Mouse (Mus musculus): ENCODE data around the gene Col5a2. TPM values are rescaled to one million over a fixed set of nuclear protein-coding genes. Genes with fewer than 3 reads are reported as not detected.
"Not testable (repeated sequence)": the region's sequence is repeated elsewhere in the genome, so short reads cannot be mapped to it uniquely, and the experiment has no call there.

Col5a2 gene
- polyA plus RNA-seq, 1 experiment from 2014 or later, result 71.6 TPM

DNA sequence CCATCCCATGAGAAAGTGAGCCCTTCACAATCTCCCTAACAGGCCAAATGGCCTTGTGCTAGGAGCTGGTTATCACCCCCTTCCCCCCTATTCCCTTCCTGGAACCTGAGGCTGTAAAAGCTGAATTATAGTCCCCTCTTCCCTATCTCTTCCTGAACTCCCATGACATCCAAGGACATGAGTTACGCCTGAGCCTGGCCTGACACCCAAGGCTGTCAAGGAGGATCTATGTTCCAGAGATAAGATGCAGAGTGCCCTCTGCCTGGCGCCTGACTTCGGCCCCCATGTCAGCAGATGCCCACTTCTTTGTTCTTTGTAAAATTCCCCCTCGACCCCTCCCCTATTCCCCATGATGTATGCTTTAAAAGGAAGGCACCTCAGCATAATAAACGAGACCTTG is 73.9 kb downstream of the Col5a2 start:
- ATAC-seq (ENCODE audit: insufficient number of reproducible peaks, low FRiP score); H3K9me3 ChIP-seq (replicated peaks); H3K4me3 ChIP-seq; H3K27me3 ChIP-seq (replicated peaks); H3K4me1 ChIP-seq (replicated peaks); H3K27ac ChIP-seq (ENCODE audit: poor library complexity, severe bottlenecking); H3K9ac ChIP-seq; H3K4me2 ChIP-seq: not testable (repeated sequence)
- H3K36me3 ChIP-seq, result peaks cover 28% of the 10 kb centered on the region
- 52% methylated on average over 5 of the region's 5 CpGs for WGBS

DNA sequence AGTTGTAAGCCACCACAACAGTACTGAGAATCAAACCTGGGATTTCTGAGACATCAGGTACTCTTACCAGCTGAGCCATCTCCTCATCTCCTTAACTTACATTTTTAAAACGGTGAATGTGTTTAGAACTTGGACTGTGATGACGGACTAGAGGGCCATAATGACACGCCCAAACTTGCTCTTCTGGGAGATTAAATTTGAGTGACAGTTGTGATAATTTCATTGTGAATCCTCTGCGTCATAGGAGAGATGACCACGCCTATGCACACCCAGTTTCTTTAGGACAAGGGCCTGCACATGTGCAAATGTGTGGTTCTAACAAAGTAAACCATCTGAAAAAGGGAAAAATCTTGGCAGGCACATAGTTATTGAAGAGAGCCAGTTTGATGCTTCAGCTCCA is 79.2 kb downstream of the Col5a2 start:
- Histone ChIP-seq H3K4me2 (no peak overlapping the region), H3K4me3 (no peak overlapping the region), H3K36me3 (peaks cover 30% of the 10 kb centered on the region), H3K27me3 (replicated peaks) (no peaks in the 10 kb centered on the region), H3K27ac (ENCODE audit: poor library complexity, severe bottlenecking) (no peak overlapping the region), H3K4me1 (replicated peaks) (no peaks in the 10 kb centered on the region), H3K9ac (no peak overlapping the region), H3K9me3 (replicated peaks) (no peaks in the 10 kb centered on the region)
- no peak for ATAC-seq (ENCODE audit: insufficient number of reproducible peaks, low FRiP score)
- 74% methylated on average over 5 of the region's 5 CpGs for WGBS

DNA sequence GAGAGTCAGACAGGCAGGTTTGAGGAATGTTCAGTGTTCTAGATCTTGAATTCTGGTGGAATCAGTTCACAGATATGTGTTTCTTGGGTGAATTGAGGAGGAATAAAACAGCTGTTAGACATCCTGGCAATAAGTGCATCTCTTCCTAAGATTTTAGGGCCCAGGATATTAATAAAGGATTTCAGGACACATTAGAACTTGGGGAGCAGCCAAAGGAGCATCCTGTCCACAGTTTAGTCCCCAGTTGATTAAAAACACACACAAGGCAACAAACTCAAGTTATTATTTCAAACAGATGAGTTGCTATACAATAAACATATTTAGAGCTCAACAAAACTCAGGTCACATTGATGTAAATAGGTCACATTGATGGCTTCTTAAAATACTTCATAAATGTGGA is 82.5 kb downstream of the Col5a2 start:
- H3K27ac ChIP-seq (ENCODE audit: poor library complexity, severe bottlenecking), result no peak overlapping the region
- ATAC-seq (ENCODE audit: insufficient number of reproducible peaks, low FRiP score), result no peak
- peaks cover 29% of the 10 kb centered on the region for H3K36me3 ChIP-seq
- H3K9ac ChIP-seq, result no peak overlapping the region
- no peaks in the 10 kb centered on the region for H3K27me3 ChIP-seq (replicated peaks)
- H3K4me2 ChIP-seq, result no peak overlapping the region
- no peak overlapping the region for H3K4me3 ChIP-seq
- H3K9me3 ChIP-seq (replicated peaks), result no peaks in the 10 kb centered on the region
- no peaks in the 10 kb centered on the region for H3K4me1 ChIP-seq (replicated peaks)

DNA sequence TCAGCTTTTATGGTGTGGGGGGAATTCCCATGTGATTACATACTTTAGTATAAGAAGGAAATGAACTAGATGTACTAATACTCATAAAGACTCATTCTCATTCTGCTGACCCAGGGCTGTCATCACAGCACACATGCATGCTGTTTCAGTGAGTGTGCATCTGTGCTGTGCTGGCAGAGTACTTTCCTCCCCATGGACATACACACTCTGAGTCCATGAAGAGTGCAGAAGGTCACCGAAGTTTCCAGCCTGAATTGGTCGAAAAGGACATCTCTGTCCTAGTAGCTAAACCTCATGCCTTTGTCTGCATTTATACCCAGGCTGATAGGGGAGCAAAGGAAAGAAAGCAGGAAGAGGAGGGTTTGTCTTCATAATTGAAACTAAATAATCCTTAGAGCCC is 83.2 kb downstream of the Col5a2 start:
- ATAC-seq (ENCODE audit: insufficient number of reproducible peaks, low FRiP score), result no peak
- no peak overlapping the region for H3K9ac ChIP-seq
- no peak overlapping the region for H3K4me2 ChIP-seq
- peaks cover 30% of the 10 kb centered on the region for H3K36me3 ChIP-seq
- 64% methylated on average over 2 of the region's 2 CpGs for WGBS
- no peaks in the 10 kb centered on the region for H3K27me3 ChIP-seq (replicated peaks)
- no peaks in the 10 kb centered on the region for H3K9me3 ChIP-seq (replicated peaks)
- H3K27ac ChIP-seq (ENCODE audit: poor library complexity, severe bottlenecking), result no peak overlapping the region
- no peak overlapping the region for H3K4me3 ChIP-seq
- no peaks in the 10 kb centered on the region for H3K4me1 ChIP-seq (replicated peaks)

DNA sequence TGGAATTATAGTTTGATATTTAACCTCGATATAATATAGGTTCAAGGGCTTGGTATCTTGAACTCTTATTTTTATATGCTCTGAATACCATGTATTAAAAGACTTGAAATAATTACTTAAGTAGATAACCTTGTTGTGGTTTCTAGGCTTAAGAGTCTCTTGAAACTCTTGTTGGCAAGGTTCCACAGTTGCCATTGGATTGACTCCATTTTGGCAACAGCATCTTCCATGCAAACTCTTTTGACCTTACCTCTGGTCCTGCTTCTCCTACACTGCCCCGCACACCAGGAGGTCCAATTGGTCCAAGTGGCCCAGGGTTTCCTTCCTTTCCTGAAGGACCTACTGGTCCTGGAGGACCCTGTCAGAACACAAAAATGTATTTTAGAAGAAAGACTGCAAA is 121.2 kb downstream of the Col5a2 start:
- H3K4me3 ChIP-seq, result no peak overlapping the region
- H3K4me1 ChIP-seq (replicated peaks), result no peaks in the 10 kb centered on the region
- no peak for ATAC-seq (ENCODE audit: insufficient number of reproducible peaks, low FRiP score)
- 75% methylated on average over 2 of the region's 2 CpGs for WGBS
- no peaks in the 10 kb centered on the region for H3K27me3 ChIP-seq (replicated peaks)
- no peaks in the 10 kb centered on the region for H3K9me3 ChIP-seq (replicated peaks)
- H3K4me2 ChIP-seq, result no peak overlapping the region
- peaks cover 12% of the 10 kb centered on the region; the same call in 1 of the 2 replicates for H3K36me3 ChIP-seq
- no peak overlapping the region for H3K27ac ChIP-seq (ENCODE audit: poor library complexity, severe bottlenecking)
- H3K9ac ChIP-seq, result no peak overlapping the region

DNA sequence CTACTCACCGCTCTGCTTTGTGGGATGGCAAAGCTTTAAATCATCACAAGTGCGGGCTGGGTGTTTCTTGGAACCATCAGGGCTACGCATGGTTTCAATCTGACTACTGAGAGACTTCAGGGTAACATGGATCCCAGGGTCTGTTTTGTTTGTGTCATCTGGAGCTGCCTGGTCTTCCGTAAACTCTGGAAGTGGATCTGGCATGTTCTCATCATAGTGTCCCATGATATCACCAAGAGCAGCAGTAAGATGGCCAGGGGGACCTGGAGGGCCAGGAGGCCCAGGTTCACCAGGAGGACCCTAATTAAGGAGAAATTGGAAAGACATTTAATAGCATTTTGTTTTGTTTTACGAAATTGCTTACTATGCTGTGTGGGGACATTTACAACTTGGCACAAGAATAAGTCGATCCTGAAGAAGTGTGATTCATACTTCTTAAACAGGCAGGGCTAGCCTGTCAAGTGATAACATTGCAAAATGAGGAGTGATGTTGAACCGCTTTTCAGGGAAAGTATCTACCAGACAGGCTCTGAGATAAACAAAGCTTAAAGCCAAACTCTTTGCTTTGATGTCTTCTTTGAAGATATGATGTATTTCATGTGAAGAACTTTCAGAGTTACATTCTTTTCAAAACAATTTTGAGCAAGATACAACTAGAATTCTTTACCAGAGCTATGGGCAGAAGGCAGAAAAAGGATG is 122.9 kb downstream of the Col5a2 start:
- peaks cover 19% of the 10 kb centered on the region for H3K36me3 ChIP-seq
- peak overlapping the region; percentile 38; the same call in 1 of the 2 replicates for H3K27ac ChIP-seq (ENCODE audit: poor library complexity, severe bottlenecking)
- no peak overlapping the region for H3K4me2 ChIP-seq
- no peaks in the 10 kb centered on the region for H3K9me3 ChIP-seq (replicated peaks)
- no peak overlapping the region for H3K4me3 ChIP-seq
- ATAC-seq (ENCODE audit: insufficient number of reproducible peaks, low FRiP score), result no peak
- no peaks in the 10 kb centered on the region for H3K27me3 ChIP-seq (replicated peaks)
- H3K4me1 ChIP-seq (replicated peaks), result no peaks in the 10 kb centered on the region
- no peak overlapping the region for H3K9ac ChIP-seq
- WGBS, result 58% methylated on average over 7 of the region's 7 CpGs

DNA sequence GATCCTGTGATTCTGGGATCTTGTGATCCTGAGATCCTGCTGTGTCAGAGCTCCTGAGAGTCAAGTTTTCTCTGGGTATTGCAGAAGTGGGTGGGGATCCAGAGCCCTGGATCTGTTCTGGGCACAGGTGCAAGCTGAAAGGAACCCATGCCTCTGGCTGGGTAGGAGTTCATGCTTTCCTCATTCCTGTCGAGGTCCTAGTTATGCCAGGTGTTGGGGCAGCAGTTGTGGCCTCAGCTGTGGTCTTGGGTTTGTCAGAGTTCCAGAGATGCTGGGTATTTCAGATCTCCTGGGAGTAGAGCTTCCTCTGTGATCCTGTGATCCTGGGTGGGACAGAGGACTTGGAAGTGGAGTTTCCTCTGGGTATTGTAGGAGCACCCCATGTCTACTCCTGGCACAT is 137.7 kb downstream of the Col5a2 start:
- Histone ChIP-seq H3K9me3 (replicated peaks) (no peaks in the 10 kb centered on the region), H3K4me2 (no peak overlapping the region), H3K4me1 (replicated peaks) (no peaks in the 10 kb centered on the region), H3K36me3 (peaks cover 24% of the 10 kb centered on the region), H3K9ac (no peak overlapping the region), H3K27me3 (replicated peaks) (no peaks in the 10 kb centered on the region), H3K4me3 (no peak overlapping the region), H3K27ac (ENCODE audit: poor library complexity, severe bottlenecking) (no peak overlapping the region)
- ATAC-seq (ENCODE audit: insufficient number of reproducible peaks, low FRiP score), result no peak
- WGBS, result 45% methylated on average over 1 of the region's 1 CpGs

DNA sequence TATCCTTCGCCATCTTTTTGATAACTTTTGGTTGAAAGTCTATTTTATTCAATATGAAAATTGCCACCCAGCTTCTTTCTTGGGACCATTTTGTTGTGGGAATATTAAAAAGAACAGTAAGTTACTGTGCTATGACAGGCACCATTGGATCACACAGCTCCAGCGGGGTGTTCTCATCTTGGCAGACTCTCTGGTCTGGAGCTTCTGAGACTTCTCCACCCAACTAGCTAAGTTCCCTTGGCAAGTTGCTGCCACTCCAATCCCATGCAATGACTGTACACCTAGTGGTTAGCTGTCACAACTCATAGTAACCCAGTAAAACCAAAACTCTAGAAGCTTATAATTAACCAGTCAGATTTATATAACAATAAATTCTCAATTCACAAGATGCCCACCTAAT is 139.8 kb downstream of the Col5a2 start:
- H3K9ac ChIP-seq, result no peak overlapping the region
- no peak overlapping the region for H3K4me3 ChIP-seq
- H3K4me2 ChIP-seq, result no peak overlapping the region
- 84% methylated on average over 2 of the region's 2 CpGs for WGBS
- H3K27me3 ChIP-seq (replicated peaks), result no peaks in the 10 kb centered on the region
- H3K9me3 ChIP-seq (replicated peaks), result no peaks in the 10 kb centered on the region
- no peak overlapping the region for H3K27ac ChIP-seq (ENCODE audit: poor library complexity, severe bottlenecking)
- H3K4me1 ChIP-seq (replicated peaks), result no peaks in the 10 kb centered on the region
- peaks cover 22% of the 10 kb centered on the region for H3K36me3 ChIP-seq
- ATAC-seq (ENCODE audit: insufficient number of reproducible peaks, low FRiP score), result no peak

DNA sequence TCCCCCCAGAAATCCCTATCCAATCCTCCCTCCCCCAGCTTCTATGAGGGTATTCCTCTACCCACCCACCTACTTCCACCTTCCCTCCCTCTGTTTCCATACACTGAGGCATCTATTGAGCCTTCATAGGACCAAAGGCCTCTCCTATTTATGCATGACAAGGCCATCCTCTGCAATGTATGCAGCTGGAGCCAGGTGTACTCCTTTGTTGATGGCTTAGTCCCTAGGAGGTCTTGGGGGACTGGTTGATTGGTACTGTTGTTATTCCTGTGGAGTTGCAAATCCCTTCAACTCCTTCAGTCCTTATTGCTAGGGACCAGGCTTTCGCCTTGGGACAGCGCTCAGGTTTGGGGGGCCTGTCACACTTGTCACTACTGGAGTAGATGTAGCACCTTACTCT is 143.4 kb downstream of the Col5a2 start:
- Histone ChIP-seq H3K4me3 (no peak overlapping the region), H3K4me1 (replicated peaks) (no peaks in the 10 kb centered on the region), H3K9ac (no peak overlapping the region), H3K4me2 (no peak overlapping the region), H3K9me3 (replicated peaks) (no peaks in the 10 kb centered on the region), H3K27ac (ENCODE audit: poor library complexity, severe bottlenecking) (no peak overlapping the region), H3K36me3 (no peaks in the 10 kb centered on the region), H3K27me3 (replicated peaks) (no peaks in the 10 kb centered on the region)
- WGBS, result 82% methylated on average over 2 of the region's 2 CpGs
- ATAC-seq (ENCODE audit: insufficient number of reproducible peaks, low FRiP score), result no peak

DNA sequence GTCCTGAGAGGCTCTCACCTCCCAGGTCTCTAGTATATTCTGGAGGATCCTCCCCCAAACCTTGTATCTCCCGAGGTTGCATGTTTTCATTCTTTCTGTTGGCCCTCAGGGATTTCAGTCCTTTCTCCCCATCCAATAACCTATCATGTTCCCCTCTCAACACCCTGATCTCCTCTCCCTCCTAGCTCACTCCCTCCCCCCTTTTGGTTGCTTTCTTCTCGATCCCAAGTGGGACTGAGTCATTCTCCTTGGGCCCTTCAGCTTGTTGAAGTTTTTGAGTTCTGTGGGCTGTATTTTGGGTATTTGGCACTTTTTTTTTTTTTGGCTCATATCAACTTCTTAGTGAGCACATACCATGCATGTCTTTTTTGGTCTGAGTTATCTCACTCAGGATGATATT is 143.9 kb downstream of the Col5a2 start:
- H3K4me3 ChIP-seq, result no peak overlapping the region
- no peaks in the 10 kb centered on the region for H3K27me3 ChIP-seq (replicated peaks)
- H3K4me2 ChIP-seq, result no peak overlapping the region
- no peak for ATAC-seq (ENCODE audit: insufficient number of reproducible peaks, low FRiP score)
- 44% methylated on average over 2 of the region's 2 CpGs for WGBS
- H3K9me3 ChIP-seq (replicated peaks), result no peaks in the 10 kb centered on the region
- H3K9ac ChIP-seq, result no peak overlapping the region
- no peaks in the 10 kb centered on the region for H3K4me1 ChIP-seq (replicated peaks)
- no peak overlapping the region for H3K27ac ChIP-seq (ENCODE audit: poor library complexity, severe bottlenecking)
- no peaks in the 10 kb centered on the region for H3K36me3 ChIP-seq

DNA sequence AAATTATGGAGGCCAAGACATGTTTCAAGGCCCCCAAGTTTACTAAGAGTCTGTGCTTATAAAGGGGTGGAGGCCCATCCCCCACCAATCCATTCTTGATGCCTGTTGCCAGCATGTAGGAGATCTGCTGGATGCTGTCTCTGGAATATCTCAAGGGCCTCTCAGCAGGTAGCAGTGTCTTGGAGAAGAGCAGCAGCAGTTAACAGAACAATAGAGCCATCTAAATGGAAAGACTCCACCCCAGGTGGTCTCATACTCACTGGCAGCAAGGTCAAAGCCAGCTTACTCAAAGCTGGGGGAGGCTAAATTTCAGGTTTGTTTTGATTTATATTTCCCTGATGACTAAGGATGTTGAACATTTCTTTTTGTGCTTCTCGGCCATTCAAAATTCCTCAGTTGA is 145.1 kb downstream of the Col5a2 start:
- no peak overlapping the region for H3K4me2 ChIP-seq
- no peak overlapping the region for H3K27ac ChIP-seq (ENCODE audit: poor library complexity, severe bottlenecking)
- ATAC-seq (ENCODE audit: insufficient number of reproducible peaks, low FRiP score), result no peak
- H3K9ac ChIP-seq, result no peak overlapping the region
- H3K4me1 ChIP-seq (replicated peaks), result no peaks in the 10 kb centered on the region
- no peak overlapping the region for H3K4me3 ChIP-seq
- no peaks in the 10 kb centered on the region for H3K27me3 ChIP-seq (replicated peaks)
- H3K36me3 ChIP-seq, result no peaks in the 10 kb centered on the region
- H3K9me3 ChIP-seq (replicated peaks), result no peaks in the 10 kb centered on the region
- WGBS, result 78% methylated on average over 1 of the region's 1 CpGs

DNA sequence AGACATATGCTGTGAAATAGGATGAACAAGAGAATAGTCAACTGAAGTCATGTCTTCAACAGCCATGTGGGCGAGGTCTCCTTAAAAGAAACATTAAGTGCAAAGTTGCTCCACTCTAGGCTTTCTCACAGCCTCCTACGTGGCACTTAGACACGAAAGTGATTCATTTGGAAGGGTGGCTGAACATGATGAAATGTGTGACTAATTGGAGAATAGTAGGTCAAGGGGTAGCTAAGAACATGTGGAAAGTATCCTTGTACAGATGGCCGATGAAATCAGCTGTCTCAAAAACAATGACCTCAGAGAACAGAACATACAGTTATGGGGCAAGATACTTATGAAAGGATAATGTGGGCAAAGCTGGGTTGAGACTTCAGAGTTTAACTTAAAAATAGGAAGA is 147.1 kb downstream of the Col5a2 start:
- H3K36me3 ChIP-seq, result no peaks in the 10 kb centered on the region
- H3K4me3 ChIP-seq, result no peak overlapping the region
- no peak for ATAC-seq (ENCODE audit: insufficient number of reproducible peaks, low FRiP score)
- no peaks in the 10 kb centered on the region for H3K9me3 ChIP-seq (replicated peaks)
- no peaks in the 10 kb centered on the region for H3K4me1 ChIP-seq (replicated peaks)
- no peak overlapping the region for H3K9ac ChIP-seq
- H3K27ac ChIP-seq (ENCODE audit: poor library complexity, severe bottlenecking), result no peak overlapping the region
- WGBS, result 62% methylated on average over 4 of the region's 4 CpGs
- H3K27me3 ChIP-seq (replicated peaks), result no peaks in the 10 kb centered on the region
- H3K4me2 ChIP-seq, result no peak overlapping the region

All from heart, embryonic 12.5 days (tissue).